Mouse (Mus musculus) common myeloid progenitor, adult 5-6 weeks (primary cell): ENCODE measurements around the gene Mff. TPM values are rescaled to one million over a fixed set of nuclear protein-coding genes. Genes with fewer than 3 reads are reported as not detected.

Experiments
- total RNA-seq: library from RNA; stranded (forward); fragments of 200-1000, 187-1606 nt; gene quantifications from 2 replicates; pipeline ENCODE4 v1.2.3, GENCODE M21; 2017

Mff gene
- total RNA-seq, 1 experiment from 2014 or later, result 59.7 TPM

Other genes starting within 250 kb of the Mff start
- 0.14 TPM in 1 of 2 replicates, not detected in the other for gene Col4a4, start 138.0 kb upstream of the Mff start, total RNA-seq
- not detected in 2 replicates for gene Col4a3, start 138.0 kb upstream of the Mff start, total RNA-seq
- not detected in 2 replicates for gene Tm4sf20, start 43.6 kb downstream of the Mff start, total RNA-seq
- not detected in 2 replicates for gene Gm47791, start 46.4 kb downstream of the Mff start, total RNA-seq
- 32.1 and 33.8 TPM in 2 replicates for gene Agfg1, start 114.6 kb downstream of the Mff start, total RNA-seq
- gene A030005L19Rik, start 188.4 kb downstream of the Mff start, total RNA-seq, result not detected in 2 replicates
- gene A030014E15Rik, start 200.0 kb downstream of the Mff start, total RNA-seq, result not detected in 2 replicates
- gene Gm6217, start 206.5 kb downstream of the Mff start, total RNA-seq, result not detected in 2 replicates
- gene A030003K21Rik, start 218.5 kb downstream of the Mff start, total RNA-seq, result not detected in 2 replicates
- not detected in 2 replicates for gene Gm7544, start 231.1 kb downstream of the Mff start, total RNA-seq
- gene Gm47955, start 235.4 kb downstream of the Mff start, total RNA-seq, result not detected in 2 replicates